Mouse (Mus musculus) spleen, adult 12 weeks (tissue): ENCODE measurements around the gene Cic.

Experiments
- DNase-seq: peaks from one replicate; pipeline ENCODE4 v3.0.0; 2022; ENCODE audit warnings: low spot score

Gene Cic

GRCm38 (mm10) chr7:25267301-25267750 lies at the start of gene Cic:
Gene Cic (plus strand): TSS chr7:25267704.
- peak; percentile 99 for DNase-seq

GRCm38 (mm10) chr7:25218705-25219415 lies 48.6 kb upstream of the Cic start:
- DNase-seq: peak; percentile 51

- no peak for DNase-seq
Observed at GRCm38 (mm10) chr7:25219416-25219750, 48.1 kb upstream of the Cic start.

DNA sequence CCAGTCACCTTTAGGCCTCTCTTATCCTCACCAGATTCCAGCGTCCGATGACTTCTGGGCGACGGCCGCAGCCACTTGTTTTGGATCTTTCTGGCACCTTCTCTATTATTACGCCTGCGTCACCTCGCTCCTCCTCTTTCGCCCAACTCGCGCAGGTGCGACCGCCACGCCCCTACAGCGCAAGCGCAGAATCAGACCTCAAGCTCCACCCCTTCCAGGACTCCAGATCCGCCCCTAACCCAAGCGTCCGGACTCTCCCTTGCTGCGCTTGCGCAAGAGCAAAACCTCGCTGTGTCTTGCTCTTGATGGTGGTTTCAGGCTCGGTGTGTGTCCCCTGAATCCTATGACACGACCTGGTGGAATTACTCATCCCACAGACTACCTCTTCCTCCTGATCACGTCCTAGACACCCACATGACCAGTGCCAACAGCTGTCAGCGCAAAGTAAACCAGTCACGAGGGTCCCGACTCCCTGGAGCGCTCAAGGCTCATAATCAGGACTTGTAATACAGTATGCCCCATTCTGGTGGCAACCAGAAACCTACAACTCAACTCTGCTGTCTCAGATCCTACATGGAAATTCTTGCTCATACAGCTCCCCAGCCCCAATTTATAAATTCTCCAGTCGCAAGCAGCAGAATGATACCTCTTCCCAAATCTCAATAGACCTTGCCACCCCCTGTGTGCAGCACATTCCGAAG lies 47.6 kb upstream of the Cic start:
- peak; percentile 97 for DNase-seq

DNA sequence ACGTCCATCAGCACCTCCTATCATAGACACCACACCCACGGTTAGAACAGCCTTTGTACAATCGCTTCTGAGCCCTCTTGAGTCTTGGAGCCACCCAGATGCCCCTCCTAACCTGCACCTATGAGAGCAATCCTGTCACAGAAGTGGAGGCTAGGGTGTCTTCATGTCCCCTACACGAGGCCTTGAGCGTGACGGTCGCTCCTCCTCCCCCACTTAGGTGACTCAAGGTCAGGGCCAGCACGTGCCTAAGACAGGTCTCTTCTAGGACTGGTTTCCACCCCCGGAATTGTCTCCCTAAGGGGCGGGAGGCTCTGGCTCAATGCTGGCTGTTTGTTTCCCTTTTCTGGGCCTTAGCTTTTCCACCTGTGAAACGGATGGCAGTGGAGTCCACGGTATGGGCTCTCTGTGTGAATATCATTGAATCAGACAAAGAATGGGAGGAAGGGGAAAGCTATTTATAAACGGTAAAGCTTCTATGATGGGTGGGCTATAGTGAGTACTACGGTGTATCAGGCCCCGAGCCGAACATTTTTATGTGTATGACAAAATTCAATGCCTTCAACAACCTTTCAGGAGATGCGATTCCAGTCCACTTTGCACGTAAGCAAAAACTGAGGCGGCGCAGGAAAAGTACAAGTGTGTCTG lies 46.9 kb upstream of the Cic start, which contains the start of gene Dedd2:
TSS of gene Dedd2 (minus strand) at position 159 of the 645 bp plus-strand sequence.
- DNase-seq: peak; percentile 49

DNA sequence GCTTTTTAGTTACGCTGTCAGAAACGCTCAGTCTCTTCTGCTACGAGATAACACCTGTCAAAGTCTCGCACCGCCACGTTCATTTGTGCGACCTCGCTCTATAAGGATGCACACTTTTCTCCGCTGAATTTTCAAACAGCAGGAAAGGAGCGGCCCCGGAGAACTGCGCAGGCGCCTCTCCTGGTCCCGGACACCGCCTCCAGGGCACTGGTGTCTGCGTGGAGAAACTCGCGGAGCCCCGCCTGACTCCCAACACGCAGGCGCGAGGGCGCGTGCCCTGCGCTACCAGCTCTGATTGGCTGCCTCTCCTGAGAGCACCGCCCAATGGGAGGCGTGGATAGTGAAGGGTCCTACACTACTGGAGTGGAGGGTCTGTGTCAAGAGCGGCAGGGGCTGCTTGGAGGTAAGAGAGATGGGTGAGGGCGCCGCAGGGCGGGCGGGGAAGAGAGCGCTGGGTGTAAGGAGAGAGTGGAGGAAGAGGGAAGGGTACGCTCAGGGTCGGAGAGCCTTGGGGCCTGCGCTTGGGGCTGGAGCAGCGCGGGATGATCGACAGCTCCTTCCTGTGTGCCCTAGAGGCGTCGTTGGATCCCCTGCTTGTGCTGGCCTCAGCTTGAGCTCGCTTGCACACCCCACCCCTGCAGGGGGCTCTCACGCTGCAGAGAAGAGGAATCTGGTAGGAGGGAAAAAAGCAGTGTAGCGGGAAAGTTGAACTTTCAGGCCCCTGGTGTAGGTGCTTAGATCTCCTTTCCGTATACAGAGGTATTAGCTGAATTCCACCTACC lies 46.2 kb upstream of the Cic start, which contains the start of gene Zfp526:
TSS of gene Zfp526 (plus strand) at position 324 of the 782 bp plus-strand sequence.
- peak; percentile 94 for DNase-seq

DNA sequence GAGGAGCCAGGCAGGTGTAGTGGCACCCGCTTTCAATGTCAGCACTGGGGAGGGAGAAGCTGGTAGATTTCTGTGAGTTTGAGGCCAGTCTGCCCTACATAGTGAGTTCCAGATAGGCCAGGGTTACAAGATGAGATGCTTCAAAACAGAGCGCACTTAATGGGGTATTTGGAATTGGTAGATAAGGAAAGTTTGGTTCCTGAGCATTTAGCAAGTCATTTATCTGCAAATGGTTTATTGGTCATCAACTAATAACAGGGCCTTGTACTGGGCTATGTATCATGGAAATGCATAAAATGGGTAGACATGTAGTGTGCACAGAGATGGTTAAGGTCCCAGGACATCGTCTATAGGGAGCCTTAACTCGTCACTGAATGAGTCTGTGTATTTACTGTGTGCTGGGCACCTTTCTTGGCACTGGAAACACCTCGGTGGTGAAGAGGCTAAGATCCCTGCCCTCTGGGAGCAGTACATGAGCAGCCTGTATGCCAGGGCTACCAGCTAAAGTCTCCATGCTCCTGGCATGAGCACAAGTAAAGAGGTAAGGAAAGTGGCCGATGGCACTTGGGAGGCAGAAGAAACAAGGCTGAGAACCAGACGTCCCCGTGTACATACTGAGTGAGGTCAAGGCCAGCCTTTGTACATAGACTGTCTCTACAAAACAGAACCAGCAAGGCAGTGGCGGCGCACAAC lies 45.1 kb upstream of the Cic start:
- no peak for DNase-seq

GRCm38 (mm10) chr7:25227523-25228300 lies 39.8 kb upstream of the Cic start:
- DNase-seq: no peak

- DNase-seq: no peak
Observed at GRCm38 (mm10) chr7:25230690-25231285, 36.7 kb upstream of the Cic start.

- DNase-seq: no peak
Observed at GRCm38 (mm10) chr7:25232101-25232648, 35.3 kb upstream of the Cic start.

GRCm38 (mm10) chr7:25233061-25233460 lies 34.4 kb upstream of the Cic start:
- no peak for DNase-seq

GRCm38 (mm10) chr7:25235526-25235925 lies 32.0 kb upstream of the Cic start:
- no peak for DNase-seq

GRCm38 (mm10) chr7:25237249-25238014 lies 30.1 kb upstream of the Cic start, which contains the start of gene Gsk3a:
Gene Gsk3a (minus strand): TSS chr7:25237851.
- peak; percentile 98 for DNase-seq

- peak; percentile 91 for DNase-seq
Observed at GRCm38 (mm10) chr7:25238015-25238706, 29.3 kb upstream of the Cic start.

DNA sequence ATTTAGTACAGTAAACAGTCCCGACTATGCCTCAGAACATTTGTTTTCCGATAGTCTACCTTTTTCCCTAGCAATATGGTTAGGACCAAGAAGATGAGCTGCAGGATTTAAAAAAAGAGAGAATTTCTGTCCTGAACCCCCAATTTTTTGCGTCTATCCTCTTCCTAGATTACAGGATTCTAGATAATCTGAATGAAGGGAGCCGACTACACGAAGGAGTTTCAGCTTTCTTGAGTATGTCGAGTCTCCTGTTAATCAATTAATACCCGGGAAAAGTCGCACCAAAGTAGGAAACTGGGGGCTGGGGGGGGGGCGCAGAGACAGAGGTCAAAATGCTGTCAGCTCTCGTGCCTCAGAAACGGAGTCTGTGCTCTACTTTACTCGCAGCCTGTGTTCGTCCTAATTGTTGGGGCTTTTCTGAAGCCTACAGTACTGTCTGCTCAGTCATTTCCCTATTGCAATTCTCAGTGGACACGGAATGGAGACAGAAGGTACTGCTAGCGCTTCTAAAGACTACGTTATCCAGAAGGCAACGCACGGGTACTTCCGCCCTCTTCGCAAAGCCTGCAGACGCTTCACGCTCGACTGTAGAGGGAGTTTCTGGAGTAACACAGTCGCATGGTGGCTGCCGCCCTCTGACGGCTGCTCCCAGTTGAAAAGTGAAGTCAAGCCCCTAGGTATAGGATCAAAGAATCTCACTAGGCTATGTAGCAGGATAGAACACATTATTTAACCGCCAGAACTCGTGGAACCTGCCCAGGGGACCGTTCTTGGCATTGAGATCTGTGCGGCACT lies 28.5 kb upstream of the Cic start:
- DNase-seq: peak; percentile 68

DNA sequence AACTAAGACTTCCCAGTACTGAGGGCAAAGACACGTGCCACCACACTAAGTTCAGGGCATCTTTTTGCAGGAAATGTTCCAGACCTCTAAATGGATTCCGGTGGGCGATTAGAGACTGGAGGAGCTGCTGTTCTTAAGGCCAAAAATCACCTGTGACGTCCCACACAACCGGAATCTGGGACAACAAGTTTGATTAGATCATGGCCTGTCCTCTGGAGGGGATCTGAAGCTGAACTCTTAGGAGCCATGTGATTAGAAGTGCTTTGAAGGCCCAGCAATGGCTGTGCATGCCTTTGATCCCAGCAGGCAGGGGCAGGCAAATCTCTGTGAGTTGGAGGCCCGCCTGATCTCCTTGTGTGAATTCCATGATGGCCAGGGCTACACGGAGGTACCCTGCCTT lies 26.9 kb upstream of the Cic start:
- DNase-seq: no peak

DNA sequence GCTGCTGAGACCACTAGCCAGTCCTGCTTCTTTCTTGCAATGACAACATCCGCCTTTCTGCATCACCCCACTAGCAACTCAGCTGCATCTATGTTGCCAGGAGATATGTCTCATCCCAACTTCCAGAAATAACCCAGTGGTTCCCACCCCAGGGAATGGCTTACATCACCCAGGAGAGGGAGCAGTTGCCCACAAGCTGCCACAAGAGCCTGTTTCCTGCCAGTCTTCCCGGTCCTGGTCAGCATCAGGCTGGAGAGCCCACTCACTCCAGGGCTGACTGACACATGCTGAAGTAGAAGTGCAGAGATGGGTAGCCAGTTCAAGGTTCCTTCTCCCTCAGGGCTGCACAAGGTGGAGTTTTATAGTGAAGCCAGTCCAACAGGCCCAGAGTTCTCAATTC lies 26.4 kb upstream of the Cic start:
- DNase-seq: no peak

- DNase-seq: no peak
Observed at GRCm38 (mm10) chr7:25243361-25243760, 24.1 kb upstream of the Cic start.
